Mouse (Mus musculus): ENCODE measurements around the gene Pip4k2a. TPM values are rescaled to one million over a fixed set of nuclear protein-coding genes. Genes with fewer than 3 reads are reported as not detected.

The Pip4k2a gene
- total and polyA plus RNA-seq, 3 experiments = 4.3 to 7.6 (median 6.5) TPM

DNA sequence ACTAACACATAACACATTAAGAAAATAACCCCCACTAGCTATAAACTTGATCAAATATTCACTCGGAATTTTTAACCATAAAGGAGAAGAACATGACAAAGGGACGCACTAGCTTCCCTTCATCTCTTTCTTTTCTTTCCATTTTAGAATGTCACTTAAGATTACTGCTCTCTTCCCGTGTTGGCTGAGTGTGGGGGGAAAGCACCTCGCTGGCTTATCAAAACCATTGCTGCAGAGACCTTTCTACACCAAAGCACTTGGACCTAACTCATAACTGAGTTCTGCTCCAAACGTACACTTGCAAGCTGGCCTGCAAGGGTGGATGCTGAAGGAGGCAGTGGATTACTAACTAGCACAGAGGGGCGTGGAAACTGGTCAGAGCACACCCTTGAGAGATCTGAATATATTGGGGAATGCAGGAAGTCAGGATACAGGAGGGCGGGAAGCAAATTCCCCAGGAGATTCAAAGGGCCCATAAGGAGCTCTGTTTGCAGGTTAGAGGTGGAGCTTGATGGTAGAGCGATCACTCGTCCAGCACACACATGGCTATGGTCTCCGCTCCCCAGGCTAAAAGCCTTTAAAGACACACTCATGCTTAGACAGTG, 20.6 kb downstream of the Pip4k2a start:
- no peak for DNase-seq
- intact Hi-C loops (cut with DNase I) = no loop called here
- Histone ChIP-seq H3K4me1 (ENCODE audit: control insufficient read depth, insufficient read depth, low read length) (peaks cover 6% of the 10 kb centered on the region), H3K27me3 (ENCODE audit: control insufficient read depth, insufficient read depth, low read length) (no peaks in the 10 kb centered on the region), H3K79me2 (replicated peaks; ENCODE audit: control insufficient read depth, insufficient read depth, low read length) (peaks cover 4% of the 10 kb centered on the region; the same call in 1 of the 2 replicates), H3K4me3 (no peak overlapping the region), H3K9ac (ENCODE audit: low read depth, low read length) (no peak overlapping the region), H3K36me3 (ENCODE audit: control insufficient read depth, insufficient read depth, low read length) (no peaks in the 10 kb centered on the region), H3K27ac (no peak overlapping the region)
- TF ChIP-seq CTCF (IDR thresholded peaks at IDR 0.05) (no peak), POLR2A (IDR thresholded peaks at IDR 0.05; ENCODE audit: insufficient read depth, low read depth, low read length) (no peak), EP300 (IDR thresholded peaks at IDR 0.05; ENCODE audit: insufficient read depth, low read depth, low read length) (no peak)
- WGBS = 52% methylated on average over 10 of the region's 10 CpGs

DNA sequence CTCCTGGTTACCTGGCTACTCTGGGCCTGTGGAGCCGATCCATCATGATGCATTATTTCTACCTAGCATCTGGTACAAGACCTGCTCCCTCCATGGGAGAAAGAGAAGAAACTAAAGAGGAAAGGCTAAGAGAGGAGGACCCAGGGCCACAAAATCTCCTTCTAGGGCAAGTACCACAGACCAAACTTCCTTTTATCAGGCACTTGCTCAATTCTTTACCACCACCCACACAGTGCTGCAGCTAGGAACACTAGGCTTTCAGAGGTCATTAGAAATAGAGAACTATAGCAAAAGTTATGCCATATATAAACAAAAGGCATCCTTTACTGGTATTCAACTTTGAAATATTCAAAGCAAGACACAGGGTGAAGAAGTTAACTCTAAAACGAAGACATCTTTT, 21.8 kb downstream of the Pip4k2a start:
- Histone ChIP-seq H3K4me3 (no peak overlapping the region), H3K4me1 (ENCODE audit: control insufficient read depth, insufficient read depth, low read length) (peaks cover 6% of the 10 kb centered on the region), H3K9ac (ENCODE audit: low read depth, low read length) (no peak overlapping the region), H3K27me3 (ENCODE audit: control insufficient read depth, insufficient read depth, low read length) (no peaks in the 10 kb centered on the region), H3K27ac (no peak overlapping the region), H3K36me3 (ENCODE audit: control insufficient read depth, insufficient read depth, low read length) (no peaks in the 10 kb centered on the region), H3K79me2 (replicated peaks; ENCODE audit: control insufficient read depth, insufficient read depth, low read length) (peaks cover 2% of the 10 kb centered on the region; the same call in 1 of the 2 replicates)
- intact Hi-C loops (cut with DNase I) = no loop called here
- TF ChIP-seq EP300 (IDR thresholded peaks at IDR 0.05; ENCODE audit: insufficient read depth, low read depth, low read length) (no peak), POLR2A (IDR thresholded peaks at IDR 0.05; ENCODE audit: insufficient read depth, low read depth, low read length) (no peak), CTCF (IDR thresholded peaks at IDR 0.05) (no peak)
- 84% methylated on average over 2 of the region's 2 CpGs for WGBS
- no peak for DNase-seq

DNA sequence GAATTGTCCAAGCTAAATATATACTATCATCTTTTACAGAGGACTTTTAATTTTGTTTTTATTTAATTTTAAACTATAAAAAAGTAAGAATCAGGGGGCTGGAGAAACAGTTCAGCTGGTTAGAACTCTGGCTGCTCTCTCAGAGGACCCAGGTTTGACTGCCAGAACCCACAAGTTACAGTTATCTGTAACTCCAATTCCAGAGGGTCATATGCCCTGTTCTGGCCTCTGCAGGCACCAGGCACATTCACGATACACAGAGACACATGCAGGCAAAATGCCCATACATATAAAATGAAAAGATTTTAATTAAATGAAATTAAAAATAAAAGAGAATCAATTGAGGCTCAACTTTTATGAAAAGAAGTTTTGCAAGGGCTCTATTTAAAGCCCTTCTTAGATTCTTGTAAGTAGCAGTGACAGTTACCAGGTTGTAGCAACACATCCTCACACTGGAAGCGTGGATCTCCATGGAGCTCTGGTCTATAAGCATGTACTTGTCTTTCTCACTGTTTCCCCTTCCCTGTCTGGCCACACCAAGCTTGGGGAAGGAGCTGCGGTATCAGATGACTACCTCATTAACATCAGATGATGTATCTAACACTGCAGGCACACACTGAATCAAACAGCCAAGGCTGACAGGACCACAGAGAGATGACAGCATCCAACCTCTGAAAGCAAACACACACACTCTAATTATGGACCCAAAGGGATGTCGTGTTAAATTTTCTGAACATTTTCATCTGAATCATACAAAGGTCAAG, 22.9 kb downstream of the Pip4k2a start:
- TF ChIP-seq EP300 (IDR thresholded peaks at IDR 0.05; ENCODE audit: insufficient read depth, low read depth, low read length) = no peak
- TF ChIP-seq CTCF (IDR thresholded peaks at IDR 0.05) = no peak
- TF ChIP-seq POLR2A (IDR thresholded peaks at IDR 0.05; ENCODE audit: insufficient read depth, low read depth, low read length) = no peak
- no peaks in the 10 kb centered on the region for H3K79me2 ChIP-seq (replicated peaks; ENCODE audit: control insufficient read depth, insufficient read depth, low read length)
- DNase-seq = no peak
- intact Hi-C loops (cut with DNase I) = no loop called here
- WGBS = 64% methylated on average over 4 of the region's 4 CpGs
- no peaks in the 10 kb centered on the region for H3K36me3 ChIP-seq (ENCODE audit: control insufficient read depth, insufficient read depth, low read length)
- no peak overlapping the region for H3K27ac ChIP-seq
- no peaks in the 10 kb centered on the region for H3K27me3 ChIP-seq (ENCODE audit: control insufficient read depth, insufficient read depth, low read length)
- H3K4me1 ChIP-seq (ENCODE audit: control insufficient read depth, insufficient read depth, low read length) = peaks cover 6% of the 10 kb centered on the region
- H3K4me3 ChIP-seq = no peak overlapping the region
- H3K9ac ChIP-seq (ENCODE audit: low read depth, low read length) = no peak overlapping the region

GRCm38 (mm10) chr2:18971564-18971963, 26.4 kb downstream of the Pip4k2a start:
- WGBS = 92% methylated on average over 3 of the region's 3 CpGs
- H3K4me3 ChIP-seq = no peak overlapping the region
- no peak for DNase-seq
- H3K27me3 ChIP-seq (ENCODE audit: control insufficient read depth, insufficient read depth, low read length) = no peaks in the 10 kb centered on the region
- TF ChIP-seq POLR2A (IDR thresholded peaks at IDR 0.05; ENCODE audit: insufficient read depth, low read depth, low read length) (no peak), EP300 (IDR thresholded peaks at IDR 0.05; ENCODE audit: insufficient read depth, low read depth, low read length) (no peak), CTCF (IDR thresholded peaks at IDR 0.05) (no peak)
- H3K4me1 ChIP-seq (ENCODE audit: control insufficient read depth, insufficient read depth, low read length) = peaks cover 3% of the 10 kb centered on the region
- intact Hi-C loops (cut with DNase I) = no loop called here
- no peak overlapping the region for H3K27ac ChIP-seq
- H3K36me3 ChIP-seq (ENCODE audit: control insufficient read depth, insufficient read depth, low read length) = no peaks in the 10 kb centered on the region
- H3K79me2 ChIP-seq (replicated peaks; ENCODE audit: control insufficient read depth, insufficient read depth, low read length) = peaks cover 2% of the 10 kb centered on the region; the same call in 1 of the 2 replicates
- H3K9ac ChIP-seq (ENCODE audit: low read depth, low read length) = no peak overlapping the region

GRCm38 (mm10) chr2:18970461-18970860, 27.5 kb downstream of the Pip4k2a start:
- Histone ChIP-seq H3K36me3 (ENCODE audit: control insufficient read depth, insufficient read depth, low read length) (no peaks in the 10 kb centered on the region), H3K4me1 (ENCODE audit: control insufficient read depth, insufficient read depth, low read length) (peaks cover 3% of the 10 kb centered on the region), H3K27ac (no peak overlapping the region), H3K27me3 (ENCODE audit: control insufficient read depth, insufficient read depth, low read length) (no peaks in the 10 kb centered on the region), H3K4me3 (no peak overlapping the region), H3K9ac (ENCODE audit: low read depth, low read length) (no peak overlapping the region), H3K79me2 (replicated peaks; ENCODE audit: control insufficient read depth, insufficient read depth, low read length) (peaks cover 2% of the 10 kb centered on the region; the same call in 1 of the 2 replicates)
- no peak for DNase-seq
- TF ChIP-seq CTCF (IDR thresholded peaks at IDR 0.05) (no peak), EP300 (IDR thresholded peaks at IDR 0.05; ENCODE audit: insufficient read depth, low read depth, low read length) (no peak), POLR2A (IDR thresholded peaks at IDR 0.05; ENCODE audit: insufficient read depth, low read depth, low read length) (no peak)
- intact Hi-C loops (cut with DNase I) = no loop called here
- 73% methylated on average over 2 of the region's 2 CpGs for WGBS

All from heart, adult 2 months (tissue).